Mouse (Mus musculus): ENCODE results near the gene Syne2.
"Not testable (repeated sequence)": the region's sequence is repeated elsewhere in the genome, so short reads cannot be mapped to it uniquely, and the experiment has no call there.

Syne2 gene

DNA sequence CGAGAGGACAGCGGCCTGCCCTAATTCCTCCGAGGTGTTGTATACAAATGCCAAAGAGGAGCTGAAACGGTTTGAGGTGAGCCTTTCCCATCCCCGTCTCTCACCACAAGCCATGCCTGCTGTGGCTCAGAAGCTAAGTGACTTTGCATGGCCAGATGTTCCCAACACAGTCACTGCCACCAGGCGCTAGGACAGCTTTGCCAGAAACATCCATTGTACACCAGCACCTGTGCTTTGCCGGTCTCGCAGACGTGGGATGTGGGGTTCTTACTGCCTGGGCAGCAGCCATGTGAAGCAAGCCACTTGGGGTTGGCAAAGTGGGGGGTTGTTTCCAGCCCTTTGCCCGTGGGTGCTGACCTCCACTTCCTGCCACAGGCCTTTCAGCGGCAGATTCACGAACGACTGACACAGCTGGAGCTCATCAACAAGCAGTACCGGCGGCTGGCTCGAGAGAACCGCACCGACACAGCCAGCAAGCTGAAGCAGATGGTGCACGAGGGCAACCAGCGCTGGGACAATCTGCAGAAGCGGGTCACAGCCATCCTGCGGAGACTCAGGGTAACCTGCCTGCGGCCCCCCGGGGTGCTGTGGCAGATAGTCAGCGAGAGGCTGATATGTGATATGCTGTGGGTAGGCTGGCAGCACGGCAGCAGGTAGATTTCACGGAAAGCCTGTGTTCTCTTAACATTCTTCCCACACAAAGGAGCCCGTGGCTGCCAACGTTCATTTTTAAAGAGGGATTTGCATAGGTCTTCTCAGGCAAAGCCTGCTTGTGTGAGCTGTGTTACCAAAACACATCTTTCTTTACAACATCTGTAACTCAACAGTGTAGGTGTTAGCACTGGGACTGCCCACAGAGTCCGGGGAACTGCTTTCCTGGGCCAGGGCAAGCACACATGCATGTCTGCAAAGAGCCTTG lies 277.4 kb downstream of the Syne2 start:
- peak; percentile 44 to 55 for DNase-seq (ENCODE audit: low spot score in 2 of 2)

DNA sequence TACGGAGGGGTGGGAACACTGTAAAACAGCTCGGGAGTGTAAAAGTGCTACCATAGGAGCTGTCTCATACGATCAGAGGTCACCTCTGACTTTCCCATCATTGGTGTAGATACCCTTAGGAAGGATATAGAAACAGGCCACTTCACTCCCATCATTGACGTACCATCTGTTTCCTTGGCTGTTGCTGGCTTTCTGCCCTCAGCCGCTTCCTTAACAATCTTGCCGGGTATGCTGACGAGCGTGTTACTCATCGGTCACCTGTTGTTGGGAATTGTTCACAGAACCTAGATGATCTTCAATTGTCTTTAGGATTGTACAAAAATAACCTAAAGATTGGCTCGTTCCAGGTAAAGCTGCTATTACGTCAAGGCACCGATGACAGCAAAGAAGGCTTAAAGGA lies 284.7 kb downstream of the Syne2 start:
- no peak for DNase-seq (ENCODE audit: low spot score in 2 of 2)

DNA sequence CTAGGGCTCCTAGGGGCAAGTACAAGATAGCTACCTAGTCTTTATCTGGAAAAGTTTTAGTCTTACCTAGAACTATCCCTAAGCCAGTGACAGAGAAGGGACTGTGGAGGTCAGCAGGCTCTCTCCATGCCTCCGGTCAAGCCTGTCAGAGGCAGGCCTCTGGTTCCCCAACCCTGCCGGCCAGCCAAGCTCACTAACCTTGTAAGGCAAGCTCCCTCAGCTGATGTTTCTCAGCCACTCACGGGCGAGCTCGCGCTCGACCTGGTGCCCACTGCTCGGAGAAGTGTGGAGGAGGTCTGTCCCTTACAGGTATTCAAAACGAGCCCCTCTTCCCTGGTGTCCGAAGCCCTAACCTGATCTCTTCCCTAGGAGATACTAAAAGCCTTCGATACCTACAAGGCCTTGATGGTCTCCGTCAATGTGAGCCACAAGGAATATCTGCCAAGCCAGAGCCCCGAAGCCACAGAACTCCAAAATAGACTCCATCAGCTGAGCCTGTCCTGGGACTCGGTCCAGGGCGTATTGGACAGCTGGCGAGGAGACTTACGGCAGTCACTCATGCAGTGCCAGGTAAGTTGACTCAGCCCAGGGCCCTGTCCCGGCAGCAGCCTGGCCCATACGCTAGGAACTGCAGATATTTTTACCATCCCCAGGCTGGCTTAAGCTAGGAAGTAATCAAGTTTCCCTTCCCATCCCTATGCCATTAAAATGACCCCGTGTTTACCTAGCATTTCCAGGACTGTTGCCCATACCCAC lies 286.8 kb downstream of the Syne2 start:
- no peak for DNase-seq (ENCODE audit: low spot score in 2 of 2)

DNA sequence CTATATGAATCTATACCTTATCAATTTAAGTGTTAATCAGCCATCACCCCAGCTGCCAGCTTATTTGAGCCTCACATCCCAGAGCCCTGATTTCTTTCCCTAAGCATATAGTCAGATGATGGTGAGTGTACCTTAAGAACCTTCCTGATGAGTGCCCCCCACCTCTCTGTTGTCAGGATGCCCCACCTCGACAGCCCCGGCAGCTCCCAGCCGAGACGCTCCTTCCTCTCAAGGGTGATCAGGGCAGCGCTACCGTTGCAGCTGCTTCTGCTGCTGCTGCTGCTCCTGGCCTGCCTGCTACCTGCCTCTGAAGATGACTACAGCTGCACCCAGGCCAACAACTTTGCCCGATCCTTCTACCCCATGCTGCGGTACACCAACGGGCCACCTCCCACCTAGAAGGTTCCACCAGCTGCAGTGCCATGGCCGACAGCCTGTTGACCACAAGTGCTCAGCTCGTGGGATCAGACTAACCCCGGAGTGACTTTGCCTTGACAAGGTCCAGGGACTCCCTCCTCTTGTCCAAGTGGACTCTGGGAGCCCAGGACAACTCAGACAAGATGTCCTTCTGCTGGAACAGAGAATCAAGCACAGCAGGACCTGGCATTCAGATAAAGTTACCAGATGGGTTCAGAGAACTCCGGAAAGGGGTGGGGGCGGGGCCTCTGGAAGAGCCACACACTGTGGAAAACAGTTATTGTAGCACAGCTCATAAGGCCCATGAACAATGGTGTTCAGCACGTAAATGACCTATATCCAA lies 291.9 kb downstream of the Syne2 start:
- no peak for DNase-seq (ENCODE audit: low spot score in 2 of 2)

DNA sequence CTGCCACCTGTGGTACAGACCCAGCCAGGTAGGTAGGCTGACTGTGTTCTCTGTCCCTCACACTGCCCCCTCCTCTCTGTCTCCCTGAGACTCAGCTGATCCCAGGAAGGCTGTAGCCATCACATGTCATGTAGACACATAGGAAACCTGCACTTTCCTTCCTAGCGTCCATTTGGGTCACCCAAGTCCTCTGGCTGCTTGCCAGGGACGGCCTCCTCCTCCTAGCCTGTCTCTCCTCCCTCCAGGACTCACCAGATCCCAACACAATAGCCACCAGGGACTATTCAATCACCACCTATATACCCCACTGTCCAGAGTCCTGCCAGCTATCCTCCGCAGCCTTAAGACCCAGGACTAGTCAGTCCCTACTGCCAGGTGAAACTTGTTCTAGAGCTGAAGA lies 293.1 kb downstream of the Syne2 start:
- no peak for DNase-seq (ENCODE audit: low spot score in 2 of 2)

DNA sequence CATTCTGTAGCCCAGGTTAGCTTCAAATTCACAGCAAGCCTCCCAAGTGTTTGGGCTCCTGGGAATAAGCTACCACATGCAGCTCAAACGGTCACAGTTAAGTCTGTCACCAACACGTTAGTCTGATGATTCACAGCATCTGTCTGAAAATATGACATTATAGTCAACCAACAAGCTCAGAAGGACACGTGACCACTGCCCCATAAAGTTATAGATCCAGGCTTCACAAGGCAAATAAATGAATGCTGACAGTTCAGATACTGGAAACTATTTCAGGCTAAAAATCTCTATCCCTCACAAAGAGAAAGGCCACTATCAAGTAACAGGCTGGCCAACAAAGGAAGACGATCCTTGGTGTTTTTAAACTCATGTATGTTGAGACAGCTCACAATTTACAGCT lies 298.6 kb downstream of the Syne2 start:
- DNase-seq (ENCODE audit: low spot score in 2 of 2) = no peak

DNA sequence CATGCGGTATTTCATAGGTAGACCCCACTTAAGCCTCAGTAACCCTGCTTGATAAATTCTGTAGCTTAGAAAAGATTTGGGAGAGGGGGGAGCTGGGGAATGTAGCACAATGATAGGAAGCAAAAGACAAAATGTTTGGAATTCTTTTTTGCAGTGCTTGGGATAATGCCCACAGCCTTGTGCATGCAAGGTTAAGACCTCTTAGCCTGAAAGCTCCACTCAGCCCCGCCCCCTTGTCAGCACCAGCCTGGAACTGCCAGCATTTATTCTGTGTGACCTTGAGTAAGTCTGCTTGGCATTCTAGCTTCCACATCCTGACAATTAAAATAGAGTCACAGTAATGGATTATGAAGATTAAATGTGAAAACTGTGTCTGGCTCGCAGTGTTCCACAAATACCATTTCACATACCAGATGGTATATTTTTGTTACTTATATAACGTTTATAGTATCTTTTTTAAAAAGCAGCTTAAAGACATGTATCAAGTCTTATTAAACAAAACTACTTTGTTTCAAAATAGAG lies 299.8 kb downstream of the Syne2 start:
- no peak for DNase-seq (ENCODE audit: low spot score in 2 of 2)

DNA sequence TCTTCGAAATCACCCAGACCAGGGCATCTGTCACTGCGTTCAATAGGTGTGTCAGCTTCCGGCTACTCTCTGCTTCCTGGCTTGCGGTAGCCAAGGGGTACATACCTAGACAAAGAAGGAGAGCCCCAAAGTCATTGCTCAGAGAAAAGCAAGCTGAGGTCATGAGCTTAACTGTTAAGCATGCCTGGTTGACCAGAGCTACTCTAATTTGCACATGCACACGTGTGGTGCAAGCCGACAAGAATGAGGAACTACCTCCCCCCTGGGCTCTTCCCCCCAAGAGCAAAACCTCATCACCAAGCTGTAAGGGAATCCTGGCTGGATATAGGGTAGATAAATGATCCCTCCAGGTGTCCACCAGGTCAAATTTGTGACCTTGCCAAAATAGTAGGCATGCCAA lies 305.3 kb downstream of the Syne2 start:
- no peak for DNase-seq (ENCODE audit: low spot score in 2 of 2)

DNA sequence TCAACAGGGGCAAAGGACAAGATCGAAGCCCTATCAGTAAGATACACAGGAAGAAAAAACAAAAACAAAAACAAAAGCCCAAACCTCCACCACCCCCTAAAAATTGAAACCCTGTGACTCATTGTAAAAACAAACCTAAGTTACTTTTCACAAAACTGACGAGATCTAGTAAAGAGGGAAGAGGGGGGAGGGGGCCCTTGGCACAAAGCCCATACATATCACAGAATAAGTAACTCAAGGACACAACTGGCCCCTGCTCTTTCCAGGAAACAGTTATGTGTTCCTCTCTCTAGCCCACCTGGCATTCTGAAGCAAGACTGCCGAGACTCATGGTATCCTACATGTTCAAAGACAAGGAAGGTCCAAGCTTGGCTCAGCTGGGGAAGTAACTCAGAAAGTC lies 310.4 kb downstream of the Syne2 start:
- no peak for DNase-seq (ENCODE audit: low spot score in 2 of 2)

DNA sequence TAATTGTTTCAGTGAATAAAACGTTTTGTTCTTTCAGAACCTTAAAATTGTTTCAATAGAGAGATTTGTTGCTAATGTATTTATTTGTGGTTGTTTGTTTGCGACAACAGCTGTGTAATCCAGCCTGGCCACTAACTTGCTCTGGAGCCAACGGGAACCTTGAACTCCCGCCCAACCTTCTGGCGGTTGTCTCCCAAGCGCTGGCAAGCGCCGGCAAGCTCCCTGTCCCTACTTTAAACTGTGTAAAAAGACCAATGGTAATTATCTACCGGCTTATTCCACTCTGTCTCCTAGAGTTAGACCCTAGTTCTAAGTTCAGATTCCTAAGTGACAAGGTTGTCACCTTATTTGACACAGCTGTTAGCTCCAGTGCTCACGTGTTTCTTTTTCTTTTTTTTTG lies 310.9 kb downstream of the Syne2 start:
- no peak for DNase-seq (ENCODE audit: low spot score in 2 of 2)

DNA sequence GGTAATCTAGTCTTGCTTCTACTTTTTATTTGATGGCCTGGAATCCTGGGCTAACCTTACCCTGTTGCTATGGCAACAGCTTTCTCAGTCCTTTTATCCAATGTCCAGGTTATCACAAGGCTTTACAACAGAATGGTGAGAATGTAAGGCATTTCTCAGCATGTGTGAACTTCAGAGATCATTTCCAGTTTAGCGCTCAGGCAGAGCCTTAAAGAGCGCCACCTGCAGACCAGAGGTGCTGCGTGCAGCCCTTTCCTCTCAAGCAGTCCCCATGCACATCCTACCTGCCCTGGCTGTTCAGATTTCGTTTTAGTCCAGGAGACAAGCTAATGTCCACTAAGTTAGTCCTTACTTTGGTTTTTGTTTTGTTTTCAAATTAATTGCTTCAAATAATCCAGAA lies 312.3 kb downstream of the Syne2 start:
- DNase-seq (ENCODE audit: low spot score in 2 of 2) = peak in 1 of 2 experiments; percentile 56

DNA sequence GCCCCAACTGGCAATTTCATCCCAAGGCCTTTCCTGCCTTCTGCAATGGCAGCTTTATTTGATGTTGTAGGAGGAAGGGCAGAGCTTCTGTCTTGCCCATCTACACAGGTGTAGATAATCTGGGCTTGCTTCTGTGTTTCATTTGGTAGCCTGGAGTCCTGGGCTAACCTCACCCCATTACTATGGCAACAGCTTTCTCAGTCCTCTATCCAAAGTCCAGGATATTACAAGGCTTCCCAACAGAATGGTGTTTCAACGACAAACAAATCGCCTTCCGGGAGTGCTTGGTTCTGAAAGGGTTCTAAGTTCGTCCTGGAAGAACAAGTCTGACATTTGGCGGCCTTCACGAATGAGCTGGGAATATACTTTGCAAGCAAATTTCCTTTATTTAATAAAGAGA lies 313.0 kb downstream of the Syne2 start:
- DNase-seq (ENCODE audit: low spot score in 2 of 2) = no peak

DNA sequence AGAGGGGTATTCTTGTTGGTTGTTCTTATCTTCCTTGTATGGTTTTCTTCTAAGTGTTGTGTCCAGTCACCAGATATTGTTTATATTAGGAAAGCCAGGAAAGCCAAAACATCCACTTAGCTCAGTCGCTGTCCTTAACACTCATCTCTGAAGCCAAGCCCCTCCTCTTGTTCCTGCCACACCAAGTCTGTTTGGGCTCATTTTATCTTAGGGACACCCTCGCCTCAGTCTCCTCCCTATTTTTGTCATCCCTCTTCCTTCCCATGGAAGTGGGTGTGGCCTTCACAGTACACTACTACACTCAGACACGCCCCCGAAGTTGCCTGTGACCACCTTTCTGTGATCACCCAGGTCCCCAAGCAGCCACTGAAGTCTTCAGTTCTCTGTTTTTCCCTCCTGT lies 314.7 kb downstream of the Syne2 start:
- DNase-seq (ENCODE audit: low spot score in 2 of 2) = no peak

DNA sequence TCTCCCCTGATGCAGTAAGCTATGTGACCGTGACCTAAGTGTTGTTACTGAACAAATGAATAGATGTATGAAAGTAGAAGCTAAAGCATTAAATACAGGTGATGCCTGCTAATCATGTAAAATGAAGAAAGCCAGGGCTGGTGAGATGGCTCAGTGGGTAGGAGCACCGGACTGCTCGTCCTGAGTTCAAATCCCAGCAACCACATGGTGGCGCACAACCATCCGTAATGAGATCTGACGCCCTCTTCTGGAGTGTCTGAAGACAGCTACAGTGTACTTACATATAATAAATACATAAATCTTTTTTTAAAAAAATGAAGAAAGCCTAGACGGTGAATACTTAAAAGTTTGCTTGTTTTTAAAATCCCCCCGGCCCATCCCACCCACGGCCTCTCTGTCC lies 315.1 kb downstream of the Syne2 start:
- not testable (repeated sequence) for DNase-seq (ENCODE audit: low spot score in 2 of 2)

DNA sequence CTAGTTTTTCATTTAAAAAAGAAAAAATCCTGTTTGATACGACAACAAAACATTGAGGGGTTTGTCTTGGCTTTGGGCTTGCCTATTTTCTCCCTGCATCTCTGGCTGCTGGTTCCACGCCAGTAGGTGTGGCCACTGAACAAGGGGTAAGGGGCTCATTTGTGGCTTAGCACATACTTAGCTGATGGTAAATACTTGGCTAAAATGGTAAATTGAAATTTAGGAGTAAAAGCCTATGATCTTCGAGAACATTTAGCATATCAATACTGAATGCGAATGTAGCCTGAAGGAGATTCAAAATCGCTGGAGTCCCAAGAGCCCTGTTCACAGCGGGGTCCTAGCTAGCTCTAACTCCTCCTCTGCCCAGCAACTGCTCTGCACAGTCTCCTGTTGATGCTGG lies 318.8 kb downstream of the Syne2 start:
- no peak for DNase-seq (ENCODE audit: low spot score in 2 of 2)

DNA sequence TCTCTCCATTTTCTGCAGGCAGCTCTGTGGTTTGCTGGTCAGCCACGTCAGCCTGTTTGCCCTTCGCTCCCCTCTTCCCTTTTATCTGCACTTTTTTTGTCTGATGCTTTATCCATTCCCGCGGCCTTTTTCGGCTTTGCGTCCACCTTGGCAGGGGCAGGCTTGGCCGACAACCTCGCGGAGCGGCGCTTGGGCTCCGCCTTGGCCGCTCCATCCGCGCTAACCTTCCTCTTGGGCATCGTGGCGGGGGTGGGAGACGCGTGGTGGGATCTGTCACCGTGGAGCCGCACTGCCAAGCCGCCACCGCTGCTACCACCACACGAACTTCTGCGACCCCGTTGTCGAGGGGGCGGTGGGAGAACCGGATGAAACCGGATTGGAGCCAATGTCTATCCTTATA lies 334.5 kb downstream of the Syne2 start:
- not testable (repeated sequence) for DNase-seq (ENCODE audit: low spot score in 2 of 2)
